Mouse (Mus musculus) frontal cortex, postnatal 36 days (tissue): ENCODE data around the gene Irf7.
A peak's percentile ranks its signal among the peaks of the same experiment; 100 is the strongest.

Experiments
- DNase-seq, 2 experiments: peaks; one replicate each; pipeline ENCODE4 v3.0.0; 2022; ENCODE audit warnings: low spot score in 2 of 2

Irf7 gene

GRCm38 (mm10) chr7:141265739-141266561 is at the start of gene Irf7:
TSS of gene Irf7 (minus strand) at chr7:141266481.
- DNase-seq: peak in 1 of 2 experiments; percentile 23

- DNase-seq: peak in 1 of 2 experiments; percentile 56
Observed at GRCm38 (mm10) chr7:141315974-141316373, 49.7 kb upstream of the Irf7 start.

DNA sequence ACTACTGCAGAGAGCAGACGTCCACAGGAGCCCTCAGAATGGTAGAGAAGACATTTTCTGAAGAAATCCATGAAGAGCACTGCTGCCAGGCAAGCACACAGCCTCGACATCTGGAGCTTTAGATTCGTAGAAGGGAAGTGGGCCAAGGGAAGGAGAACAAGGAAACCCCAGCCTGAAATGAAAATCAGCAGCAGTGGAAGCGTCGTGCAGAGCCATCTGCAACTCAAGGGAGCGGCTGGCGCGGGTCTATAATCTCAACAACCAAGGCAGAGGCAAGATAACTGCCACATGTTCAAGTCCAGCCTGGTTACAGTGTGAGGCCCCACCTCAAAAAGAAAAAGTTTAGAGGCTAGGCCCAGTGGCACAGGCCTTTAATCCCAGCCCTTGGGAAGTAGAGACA is 48.8 kb upstream of the Irf7 start:
- peak in 1 of 2 experiments; percentile 32 for DNase-seq

GRCm38 (mm10) chr7:141314416-141314815 is 48.1 kb upstream of the Irf7 start:
- no peak for DNase-seq

DNA sequence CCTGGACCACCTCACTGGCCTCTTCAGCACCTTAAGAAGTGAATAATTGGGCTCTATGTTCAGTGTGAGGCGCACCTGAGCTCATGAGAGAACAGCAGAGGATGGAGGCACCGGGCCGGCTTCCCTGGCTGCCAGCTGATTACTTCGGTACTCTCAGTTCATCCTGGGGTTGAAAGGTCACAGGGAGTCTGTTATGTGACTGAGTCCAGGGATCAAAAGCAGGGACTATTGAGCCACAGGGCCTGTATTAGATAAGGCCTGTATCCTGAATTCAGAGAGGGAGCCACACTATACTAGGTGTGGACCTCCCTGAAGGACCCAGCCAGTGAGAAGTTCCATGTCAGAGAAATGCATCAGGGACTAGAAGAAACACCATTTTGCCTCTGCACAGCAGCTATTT is 38.3 kb upstream of the Irf7 start:
- DNase-seq: no peak

DNA sequence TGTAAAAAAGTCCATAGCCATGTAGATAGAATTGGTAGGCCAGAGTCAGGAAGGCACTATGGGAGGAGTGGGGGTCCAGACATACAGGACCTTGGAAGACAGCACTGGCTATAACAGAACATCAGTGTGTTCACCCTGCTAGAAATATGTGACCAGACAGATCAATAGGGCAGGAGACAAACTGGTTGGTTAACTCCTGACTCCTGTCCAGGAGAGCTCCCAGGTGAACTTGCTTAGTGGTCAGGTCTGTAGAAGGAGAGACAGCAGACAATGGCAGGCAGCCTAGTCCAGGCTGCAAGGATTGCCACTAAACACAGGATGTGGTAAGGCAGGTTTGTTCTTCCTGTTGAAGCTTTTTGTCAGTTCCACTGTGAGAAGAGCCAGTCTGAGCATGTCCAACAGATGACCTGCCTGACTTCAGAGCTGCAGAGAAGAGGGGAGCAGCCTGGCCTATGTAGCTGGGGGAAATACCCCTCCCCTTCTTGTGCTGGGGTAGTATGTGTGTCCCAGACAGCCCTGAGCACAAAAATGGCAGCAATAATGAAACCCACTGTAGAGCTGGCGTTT is 36.5 kb upstream of the Irf7 start:
- DNase-seq: no peak

GRCm38 (mm10) chr7:141301386-141301785 is 35.1 kb upstream of the Irf7 start:
- no peak for DNase-seq

DNA sequence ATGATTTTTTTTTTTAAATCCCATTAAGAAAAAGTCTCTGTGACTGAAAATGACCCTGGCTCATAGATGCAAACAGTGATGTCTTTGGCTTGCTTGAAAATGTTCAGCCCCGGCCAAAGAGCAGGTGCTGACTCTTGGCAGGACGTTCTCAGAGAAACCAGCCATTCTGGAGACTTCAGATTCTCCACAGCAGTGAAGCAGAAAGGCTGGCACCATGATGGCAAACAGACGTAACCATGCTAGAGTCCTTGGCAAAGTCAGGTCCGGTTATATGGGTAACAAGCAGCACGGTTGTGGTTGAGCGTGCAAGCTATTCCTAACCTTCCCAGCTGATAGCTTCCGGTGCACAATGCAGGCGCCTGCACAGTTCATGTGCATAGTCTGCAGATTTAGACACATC is 32.9 kb upstream of the Irf7 start:
- no peak for DNase-seq

DNA sequence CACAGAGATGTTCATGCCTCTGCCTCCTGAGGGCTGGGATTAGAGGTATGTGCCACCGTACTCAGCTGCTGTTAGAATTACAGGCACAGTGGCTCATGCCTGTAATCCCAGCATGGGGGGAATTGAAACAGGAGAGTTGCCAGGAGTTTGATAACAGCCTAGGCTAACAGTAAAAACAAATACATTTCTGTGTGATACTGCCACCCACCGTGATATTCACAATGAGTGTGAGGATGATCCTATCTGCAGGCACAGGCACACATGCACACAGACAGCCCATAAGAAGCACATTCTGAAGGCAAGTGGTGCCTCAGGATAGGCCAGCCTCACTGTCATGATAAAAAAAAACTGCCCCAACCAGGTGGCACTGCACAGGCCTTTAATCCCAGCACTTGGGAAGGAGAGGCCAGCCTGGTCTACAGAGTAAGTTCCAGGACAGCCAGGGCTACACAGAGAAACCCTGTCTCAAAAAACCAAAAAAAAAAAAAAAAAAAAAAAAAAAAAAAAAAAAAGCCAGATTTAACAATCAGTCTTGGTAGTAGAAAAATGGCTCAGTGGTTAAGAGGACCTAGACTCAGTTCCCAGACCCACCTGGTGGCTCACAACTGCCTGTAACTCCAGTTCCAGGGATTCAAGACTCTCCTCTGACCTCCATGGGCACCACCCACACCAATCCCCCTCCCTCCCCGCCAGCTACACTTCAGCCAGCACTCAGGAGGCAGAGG is 31.8 kb upstream of the Irf7 start:
- no peak for DNase-seq

- DNase-seq: no peak
Observed at GRCm38 (mm10) chr7:141294479-141294878, 28.2 kb upstream of the Irf7 start.

DNA sequence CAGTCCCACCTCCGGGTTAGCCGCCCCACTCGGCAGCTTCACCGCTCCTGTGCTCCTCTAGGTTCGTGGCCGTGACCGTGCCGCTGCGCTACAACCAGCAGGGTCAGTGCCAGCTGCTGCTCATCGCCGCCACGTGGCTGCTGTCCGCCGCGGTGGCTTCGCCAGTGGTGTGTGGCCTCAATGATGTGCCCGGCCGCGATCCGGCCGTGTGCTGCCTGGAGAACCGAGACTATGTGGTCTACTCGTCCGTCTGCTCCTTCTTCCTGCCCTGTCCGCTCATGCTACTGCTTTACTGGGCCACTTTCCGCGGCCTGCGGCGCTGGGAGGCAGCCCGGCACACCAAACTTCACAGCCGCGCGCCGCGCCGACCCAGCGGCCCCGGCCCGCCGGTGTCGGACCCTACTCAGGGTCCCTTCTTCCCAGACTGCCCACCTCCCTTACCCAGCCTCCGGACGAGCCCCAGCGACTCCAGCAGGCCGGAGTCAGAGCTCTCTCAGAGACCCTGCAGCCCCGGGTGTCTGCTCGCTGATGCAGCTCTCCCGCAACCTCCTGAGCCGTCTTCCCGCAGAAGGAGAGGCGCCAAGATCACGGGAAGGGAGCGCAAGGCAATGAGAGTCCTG is 27.7 kb upstream of the Irf7 start:
- no peak for DNase-seq

GRCm38 (mm10) chr7:141292583-141293388 is 26.5 kb upstream of the Irf7 start:
- no peak for DNase-seq

DNA sequence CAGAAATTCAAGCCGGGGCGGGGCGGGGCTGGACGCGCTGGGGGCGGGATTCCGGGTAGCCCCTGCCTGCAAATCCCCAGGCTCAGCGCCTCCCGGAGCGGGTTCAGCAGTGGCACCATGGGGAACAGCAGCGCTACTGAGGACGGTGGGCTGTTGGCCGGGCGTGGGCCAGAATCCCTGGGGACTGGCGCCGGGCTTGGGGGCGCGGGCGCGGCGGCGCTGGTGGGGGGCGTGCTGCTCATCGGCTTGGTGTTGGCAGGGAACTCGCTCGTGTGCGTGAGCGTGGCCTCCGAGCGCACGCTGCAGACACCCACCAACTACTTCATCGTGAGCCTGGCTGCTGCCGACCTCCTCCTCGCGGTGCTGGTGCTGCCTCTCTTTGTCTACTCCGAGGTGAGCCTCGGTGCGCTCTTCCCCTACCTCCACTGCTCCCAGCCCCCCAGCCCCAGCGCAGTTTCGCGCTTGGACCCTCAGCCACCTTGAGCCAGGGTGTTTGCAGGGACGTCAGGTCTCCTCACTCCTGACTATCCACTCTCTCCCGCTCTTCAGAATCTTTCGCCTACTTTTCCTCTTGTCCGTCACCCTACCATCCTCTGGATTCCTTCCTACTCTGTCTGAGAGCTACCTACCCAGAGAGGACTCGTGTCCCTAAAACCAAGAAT is 25.8 kb upstream of the Irf7 start, which contains the start of gene Drd4:
TSS of gene Drd4 (plus strand) at position 86 of the 662 bp plus-strand sequence.
- DNase-seq: peak in 1 of 2 experiments; percentile 29

GRCm38 (mm10) chr7:141288042-141288441 is 21.8 kb upstream of the Irf7 start:
- DNase-seq: no peak

DNA sequence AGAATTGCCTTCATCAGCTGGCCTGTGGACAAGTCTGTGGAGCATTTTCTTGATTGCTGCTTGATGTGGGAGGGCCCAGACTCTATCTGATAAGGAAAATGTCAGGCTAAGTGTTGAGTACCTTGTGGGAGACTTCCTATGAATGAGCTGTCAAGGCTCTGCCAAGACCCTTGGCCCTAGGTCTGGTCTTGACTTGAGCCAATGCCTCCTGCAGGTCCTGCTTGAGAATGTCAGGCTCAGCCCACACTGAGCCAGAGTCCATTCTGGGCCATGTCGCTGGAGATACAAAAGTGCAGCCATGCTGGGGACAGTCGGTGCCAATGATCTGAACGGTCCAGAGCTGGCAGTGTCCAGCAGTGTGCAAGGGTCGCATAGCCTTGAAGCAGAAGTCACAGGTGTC is 16.5 kb upstream of the Irf7 start:
- no peak for DNase-seq

DNA sequence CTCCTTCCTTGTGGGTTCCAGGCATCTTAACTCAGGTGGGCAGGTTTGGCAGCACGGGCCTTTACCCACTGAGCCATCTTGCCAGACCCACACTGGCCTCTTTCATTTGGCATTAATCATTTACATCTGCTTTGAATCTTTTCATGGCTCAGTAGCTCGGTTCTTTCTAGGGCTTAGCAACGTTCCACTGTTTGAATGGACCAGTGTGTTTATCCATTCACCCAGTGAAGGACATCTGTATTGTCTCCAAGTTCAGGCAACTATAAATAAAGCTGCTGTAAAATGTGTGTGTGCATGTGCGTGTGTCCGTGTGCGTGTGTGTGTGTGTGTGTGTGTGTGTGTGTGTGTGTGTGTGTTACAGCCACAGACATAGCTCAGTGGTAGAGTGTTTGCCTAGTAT is 15.2 kb upstream of the Irf7 start:
- DNase-seq: no peak

GRCm38 (mm10) chr7:141278766-141279590 is 12.7 kb upstream of the Irf7 start, which contains the start of gene Sct:
TSS of gene Sct (minus strand) at chr7:141279133.
- no peak for DNase-seq

GRCm38 (mm10) chr7:141277701-141278678 is 11.7 kb upstream of the Irf7 start:
- DNase-seq: no peak

GRCm38 (mm10) chr7:141276546-141276945 is 10.3 kb upstream of the Irf7 start, which contains the start of gene Cdhr5:
TSS of gene Cdhr5 (minus strand) at chr7:141276786.
- DNase-seq: no peak
